Mouse (Mus musculus) Patski (cell line): Measurements from ENCODE around the gene Akirin2. TPM values are rescaled to one million over a fixed set of nuclear protein-coding genes. Genes with fewer than 3 reads are reported as not detected.

Experiments used
- ATAC-seq: fragments of 100-300 bp; one replicate; pipeline ENCODE4 v1.8.0; 2021
- CTCF ChIA-PET: fragments of 350-600 bp; sonication (Branson Sonifier 250); formaldehyde crosslinking; loops from one replicate; lab custom pipeline; 2022; ENCODE audit warnings: inconsistent platforms; lab: Charles Lee
- POLR2A ChIA-PET: fragments of 350-600 bp; sonication (Branson Sonifier 250); formaldehyde crosslinking; loops from one replicate; lab custom pipeline; 2022; ENCODE audit warnings: antibody characterized with exemption, inconsistent platforms; lab: Charles Lee
- DNase-seq: peaks from one replicate; pipeline ENCODE4 v3.0.0-alpha.2; 2011; ENCODE audit warnings: low read depth, low spot score
- H3K27me3 ChIP-seq: fragments of 371-371 bp; one replicate; pipeline ENCODE4 v1.5.1; 2021
- CTCF ChIP-seq: fragments of 100-300 bp; IDR thresholded peaks from one replicate; pipeline ENCODE4 v1.5.1; 2021
- in situ Hi-C: fragments of 300-500 bp; cut with MboI; formaldehyde crosslinking; loops from 3 replicates; pipeline ENCODE4 v1.11.1; 2018; ENCODE audit warnings: low pct_unique_long_range_greater_than_20kb, mixed read lengths
- polyA plus RNA-seq: library from polyadenylated mRNA; unstranded; gene quantifications from one replicate; pipeline ENCODE4 v1.2.3, GENCODE M21; 2021

Gene Akirin2
- polyA plus RNA-seq, 1 experiment from 2014 or later = 51.0 TPM

GRCm38 (mm10) chr4:34582476-34582875 is 31.7 kb downstream of the Akirin2 start:
- ChIA-PET CTCF (no interaction called here), POLR2A (no interaction called here)
- no peaks in the 10 kb centered on the region for H3K27me3 ChIP-seq
- no peak for TF ChIP-seq CTCF
- ATAC-seq (no peak), DNase-seq (no peak)
- in situ Hi-C loops = no loop called here

- CTCF ChIA-PET = no interaction called here
- POLR2A ChIA-PET = no interaction called here
- ATAC-seq (no peak), DNase-seq (no peak)
- no peaks in the 10 kb centered on the region for H3K27me3 ChIP-seq
- TF ChIP-seq CTCF = no peak
- in situ Hi-C loops = no loop called here
Measured at GRCm38 (mm10) chr4:34583427-34583826, 32.7 kb downstream of the Akirin2 start.

GRCm38 (mm10) chr4:34584871-34585607 is 34.3 kb downstream of the Akirin2 start:
- no peak for DNase-seq
- ATAC-seq = no peak
- ChIA-PET POLR2A (no interaction called here), CTCF (interaction anchor here (1.5 to 1.8 kb wide), 2 partner anchors 18 to 41 kb away, joined by 3 to 4 read pairs; no protein-coding TSS in a partner anchor)
- in situ Hi-C loops = no loop called here
- TF ChIP-seq CTCF = no peak
- no peaks in the 10 kb centered on the region for H3K27me3 ChIP-seq

- TF ChIP-seq CTCF = no peak
- ATAC-seq (no peak), DNase-seq (no peak)
- ChIA-PET CTCF (no interaction called here), POLR2A (no interaction called here)
- in situ Hi-C loops = no loop called here
- H3K27me3 ChIP-seq = no peaks in the 10 kb centered on the region
Measured at GRCm38 (mm10) chr4:34603123-34603522, 52.4 kb downstream of the Akirin2 start.

- no peak for TF ChIP-seq CTCF
- DNase-seq = no peak
- POLR2A ChIA-PET = no interaction called here
- H3K27me3 ChIP-seq = no peaks in the 10 kb centered on the region
- no peak for ATAC-seq
- in situ Hi-C loops = no loop called here
- CTCF ChIA-PET = interaction anchor here (1.5 kb wide), 1 partner anchor 10 kb away, joined by 5 read pairs; no protein-coding TSS in a partner anchor
Measured at GRCm38 (mm10) chr4:34606658-34607057, 55.9 kb downstream of the Akirin2 start.

- POLR2A ChIA-PET = interaction anchor here (0.6 kb wide), 1 partner anchor 148 kb away, joined by 3 read pairs; no protein-coding TSS in a partner anchor
- no peak for DNase-seq
- CTCF ChIA-PET = no interaction called here
- in situ Hi-C loops = no loop called here
- TF ChIP-seq CTCF = no peak
- ATAC-seq = no peak
- H3K27me3 ChIP-seq = no peaks in the 10 kb centered on the region
Measured at GRCm38 (mm10) chr4:34613571-34614145, 62.9 kb downstream of the Akirin2 start.

GRCm38 (mm10) chr4:34614630-34615094 is 63.9 kb downstream of the Akirin2 start, which contains the start of the genes Orc3 and Rars2:
Gene Orc3 (minus strand): TSS chr4:34614944.
Gene Rars2 (plus strand): TSS chr4:34614957.
- CTCF ChIA-PET = interaction anchor here (1.5 kb wide), 1 partner anchor 20 kb away, joined by 3 read pairs; no protein-coding TSS in a partner anchor
- no peak for TF ChIP-seq CTCF
- ATAC-seq (peak; percentile 97), DNase-seq (no peak)
- H3K27me3 ChIP-seq = no peaks in the 10 kb centered on the region
- POLR2A ChIA-PET = no interaction called here
- in situ Hi-C loops = no loop called here

- DNase-seq (no peak), ATAC-seq (peak; percentile 17)
- no peak for TF ChIP-seq CTCF
- in situ Hi-C loops = no loop called here
- H3K27me3 ChIP-seq = no peaks in the 10 kb centered on the region
- POLR2A ChIA-PET = interaction anchor here (0.5 to 0.8 kb wide), 2 partner anchors 47 to 162 kb away, joined by 3 read pairs; no protein-coding TSS in a partner anchor
- CTCF ChIA-PET = interaction anchor here (1.5 kb wide), 1 partner anchor 21 kb away, joined by 3 read pairs; no protein-coding TSS in a partner anchor
Measured at GRCm38 (mm10) chr4:34615303-34615702, 64.6 kb downstream of the Akirin2 start.

- ChIA-PET POLR2A (interaction anchor here (0.6 to 0.8 kb wide), 2 partner anchors 46 to 1387 kb away, joined by 3 read pairs; no protein-coding TSS in a partner anchor), CTCF (interaction anchor here (1.5 to 1.8 kb wide), 2 partner anchors 10 to 22 kb away, joined by 3 to 5 read pairs; no protein-coding TSS in a partner anchor)
- DNase-seq (no peak), ATAC-seq (no peak)
- in situ Hi-C loops = no loop called here
- no peaks in the 10 kb centered on the region for H3K27me3 ChIP-seq
- no peak for TF ChIP-seq CTCF
Measured at GRCm38 (mm10) chr4:34616146-34616545, 65.4 kb downstream of the Akirin2 start.

Other genes starting within 250 kb of the Akirin2 start
- gene Orc3, start 64.0 kb downstream of the Akirin2 start, polyA plus RNA-seq = 30.3 TPM
- gene Rars2, start 64.0 kb downstream of the Akirin2 start, polyA plus RNA-seq = 23.6 TPM
- gene Slc35a1, start 136.5 kb downstream of the Akirin2 start, polyA plus RNA-seq = 20.6 TPM
- gene Cfap206, start 179.3 kb downstream of the Akirin2 start, polyA plus RNA-seq = 0.12 TPM
- gene Gm136, start 205.3 kb downstream of the Akirin2 start, polyA plus RNA-seq = not detected
- gene Smim8, start 227.5 kb downstream of the Akirin2 start, polyA plus RNA-seq = 18.7 TPM